In genomic region chr12:37272660-37273059, GRCm38 (mm10) we compare ENCODE assay signal across 17 mouse cellular contexts. TPM values are rescaled to one million over a fixed set of nuclear protein-coding genes. Genes with fewer than 3 reads are reported as not detected.
DNase-seq lines count a peak whose midpoint lies in the region; ATAC-seq and TF ChIP-seq lines count a peak whose summit lies in the region.
"Had no signal": no experiment of that assay in that cellular context is flagged by ENCODE, and none has a peak within 500 bp of the region (broad histone marks: within the 10 kb centered on the region; RNA-seq: fewer than 3 reads in every experiment).

No protein-coding gene starts in this region.

- DNase-seq in forebrain, embryonic 10.5 days (ENCODE audit: extremely low spot score, low spot score), result no peak
- DNase-seq in lung, embryonic 14.5 days, result peak; percentile 61
- DNase-seq in lung, postnatal 0 days (ENCODE audit: low spot score), result no peak
- DNase-seq in limb, embryonic 11.5 days (ENCODE audit: low spot score), result peak; percentile 31
- no peak for DNase-seq in lung, adult 2 months
- DNase-seq: adrenal gland, adult 2 months; cerebellum, adult 11-12 months; gastrocnemius, postnatal 14 days; lung, postnatal 36 days; right cerebral cortex, postnatal 25 days had no signal

- no peaks in the 10 kb centered on the region for H3K4me1 ChIP-seq in forebrain, embryonic 12.5 days
- peaks cover 5% of the 10 kb centered on the region; the same call in 1 of the 2 replicates for H3K4me1 ChIP-seq in forebrain, embryonic 10.5 days
- H3K4me1 ChIP-seq in lung, embryonic 14.5 days (ENCODE audit: insufficient read depth), result no peaks in the 10 kb centered on the region
- no peaks in the 10 kb centered on the region for H3K4me1 ChIP-seq in lung, postnatal 0 days (ENCODE audit: insufficient read depth, low read depth, low read length)
- H3K4me1 ChIP-seq in forebrain, embryonic 15.5 days, result no peaks in the 10 kb centered on the region
- H3K4me1 ChIP-seq in limb, embryonic 11.5 days (ENCODE audit: control insufficient read depth, insufficient read depth, low read length), result no peaks in the 10 kb centered on the region
- H3K4me1 ChIP-seq in lung, adult 2 months (ENCODE audit: control insufficient read depth, insufficient read depth, low read length), result no peaks in the 10 kb centered on the region
- H3K4me1 ChIP-seq: hindbrain, embryonic 13.5 days; intestine, embryonic 15.5 days; limb, embryonic 15.5 days; midbrain, embryonic 12.5 days had no signal

- no peak overlapping the region for H3K9ac ChIP-seq in forebrain, embryonic 12.5 days
- no peak overlapping the region for H3K9ac ChIP-seq in lung, embryonic 14.5 days
- H3K9ac ChIP-seq in lung, postnatal 0 days (replicated peaks; ENCODE audit: low read depth), result no peak overlapping the region
- H3K9ac ChIP-seq in forebrain, embryonic 15.5 days (replicated peaks), result no peak overlapping the region
- H3K9ac ChIP-seq in limb, embryonic 11.5 days (ENCODE audit: low read length), result no peak overlapping the region
- H3K9ac ChIP-seq: hindbrain, embryonic 13.5 days; intestine, embryonic 15.5 days; limb, embryonic 15.5 days; midbrain, embryonic 12.5 days had no signal

- H3K9me3 ChIP-seq in forebrain, embryonic 12.5 days, result no peaks in the 10 kb centered on the region
- H3K9me3 ChIP-seq in forebrain, embryonic 10.5 days, result no peaks in the 10 kb centered on the region
- H3K9me3 ChIP-seq in lung, embryonic 14.5 days (ENCODE audit: low read depth, low read length), result no peaks in the 10 kb centered on the region
- H3K9me3 ChIP-seq in lung, postnatal 0 days (ENCODE audit: low read length), result no peaks in the 10 kb centered on the region
- no peaks in the 10 kb centered on the region for H3K9me3 ChIP-seq in forebrain, embryonic 15.5 days
- H3K9me3 ChIP-seq in limb, embryonic 11.5 days (ENCODE audit: control insufficient read depth, low read length), result no peaks in the 10 kb centered on the region
- H3K9me3 ChIP-seq: hindbrain, embryonic 13.5 days; intestine, embryonic 15.5 days; limb, embryonic 15.5 days; midbrain, embryonic 12.5 days had no signal

- TF ChIP-seq EP300 in lung, postnatal 0 days (IDR thresholded peaks at IDR 0.05), result no peak

- H3K27me3 ChIP-seq in forebrain, embryonic 12.5 days, result no peaks in the 10 kb centered on the region
- H3K27me3 ChIP-seq in forebrain, embryonic 10.5 days (ENCODE audit: poor library complexity, severe bottlenecking), result no peaks in the 10 kb centered on the region
- no peaks in the 10 kb centered on the region for H3K27me3 ChIP-seq in lung, embryonic 14.5 days (ENCODE audit: insufficient read depth, low read length)
- H3K27me3 ChIP-seq in lung, postnatal 0 days (replicated peaks; ENCODE audit: insufficient read depth, low read length), result no peaks in the 10 kb centered on the region
- H3K27me3 ChIP-seq in forebrain, embryonic 15.5 days, result no peaks in the 10 kb centered on the region
- H3K27me3 ChIP-seq in limb, embryonic 11.5 days (ENCODE audit: control insufficient read depth, insufficient read depth, low read length), result no peaks in the 10 kb centered on the region
- H3K27me3 ChIP-seq: hindbrain, embryonic 13.5 days; intestine, embryonic 15.5 days; limb, embryonic 15.5 days; midbrain, embryonic 12.5 days had no signal

- no peaks in the 10 kb centered on the region for H3K36me3 ChIP-seq in forebrain, embryonic 12.5 days (replicated peaks)
- H3K36me3 ChIP-seq in forebrain, embryonic 10.5 days (replicated peaks), result no peaks in the 10 kb centered on the region
- H3K36me3 ChIP-seq in lung, embryonic 14.5 days (ENCODE audit: insufficient read depth), result no peaks in the 10 kb centered on the region
- H3K36me3 ChIP-seq in lung, postnatal 0 days (ENCODE audit: insufficient read depth, low read length), result no peaks in the 10 kb centered on the region
- no peaks in the 10 kb centered on the region for H3K36me3 ChIP-seq in forebrain, embryonic 15.5 days
- H3K36me3 ChIP-seq in limb, embryonic 11.5 days (ENCODE audit: control insufficient read depth, insufficient read depth, low read length), result no peaks in the 10 kb centered on the region
- H3K36me3 ChIP-seq: hindbrain, embryonic 13.5 days; intestine, embryonic 15.5 days; limb, embryonic 15.5 days; midbrain, embryonic 12.5 days had no signal

- no peak for TF ChIP-seq CTCF in lung, embryonic 14.5 days (IDR thresholded peaks at IDR 0.05; ENCODE audit: low read depth)
- TF ChIP-seq CTCF in lung, postnatal 0 days (IDR thresholded peaks at IDR 0.05), result no peak
- TF ChIP-seq CTCF in lung, adult 2 months (IDR thresholded peaks at IDR 0.05; ENCODE audit: insufficient read depth, low read length), result no peak

- TF ChIP-seq POLR2A in lung, adult 2 months (IDR thresholded peaks at IDR 0.05; ENCODE audit: borderline replicate concordance, extremely low read depth, low read depth, low read length), result no peak

- no peak overlapping the region for H3K4me3 ChIP-seq in forebrain, embryonic 12.5 days (replicated peaks)
- H3K4me3 ChIP-seq in forebrain, embryonic 10.5 days, result no peak overlapping the region
- H3K4me3 ChIP-seq in lung, embryonic 14.5 days (ENCODE audit: low read depth, low read length), result no peak overlapping the region
- no peak overlapping the region for H3K4me3 ChIP-seq in lung, postnatal 0 days (ENCODE audit: low read depth, low read length)
- H3K4me3 ChIP-seq in forebrain, embryonic 15.5 days, result no peak overlapping the region
- H3K4me3 ChIP-seq in limb, embryonic 11.5 days (ENCODE audit: low read depth, low read length), result no peak overlapping the region
- no peak overlapping the region for H3K4me3 ChIP-seq in lung, adult 2 months (replicated peaks; ENCODE audit: extremely low read depth, low read depth, low read length)
- H3K4me3 ChIP-seq: hindbrain, embryonic 13.5 days; intestine, embryonic 15.5 days; limb, embryonic 15.5 days; midbrain, embryonic 12.5 days had no signal

- no peak overlapping the region for H3K4me2 ChIP-seq in forebrain, embryonic 12.5 days
- H3K4me2 ChIP-seq in lung, embryonic 14.5 days, result no peak overlapping the region
- no peak overlapping the region for H3K4me2 ChIP-seq in lung, postnatal 0 days (replicated peaks; ENCODE audit: low read depth, low read length)
- H3K4me2 ChIP-seq in forebrain, embryonic 15.5 days (replicated peaks), result no peak overlapping the region
- no peak overlapping the region for H3K4me2 ChIP-seq in limb, embryonic 11.5 days (ENCODE audit: low read depth, severe bottlenecking)
- H3K4me2 ChIP-seq: hindbrain, embryonic 13.5 days; intestine, embryonic 15.5 days; limb, embryonic 15.5 days; midbrain, embryonic 12.5 days had no signal

- 0 out of 2 replicates have a peak, but pooled peaks have one; percentile 30 for ATAC-seq in forebrain, embryonic 12.5 days (ENCODE audit: low FRiP score)
- ATAC-seq in lung, embryonic 14.5 days (ENCODE audit: insufficient read depth), result peak; percentile 35; the same call in 1 of the 2 replicates
- no peak for ATAC-seq in lung, postnatal 0 days
- 0 out of 2 replicates have a peak, but pooled peaks have one; percentile 38 for ATAC-seq in forebrain, embryonic 15.5 days (replicated peaks)
- 0 out of 2 replicates have a peak, but pooled peaks have one; percentile 31 for ATAC-seq in limb, embryonic 11.5 days (ENCODE audit: insufficient number of reproducible peaks, low FRiP score, low TSS enrichment, low read depth)
- no peak for ATAC-seq in monocyte, adult 5-6 weeks (replicated peaks; ENCODE audit: insufficient number of reproducible peaks, low FRiP score, low TSS enrichment, poor library complexity, severe bottlenecking)
- ATAC-seq: intestine, embryonic 15.5 days had no signal

- WGBS in forebrain, embryonic 12.5 days, result 67% methylated on average over 3 of the region's 3 CpGs
- 88% methylated on average over 3 of the region's 3 CpGs for WGBS in forebrain, embryonic 10.5 days
- 30% methylated on average over 3 of the region's 3 CpGs for WGBS in lung, embryonic 14.5 days
- 44% methylated on average over 3 of the region's 3 CpGs for whole genome bisulfite sequencing in lung, postnatal 0 days
- 68% methylated on average over 3 of the region's 3 CpGs for WGBS in forebrain, embryonic 15.5 days
- 19% methylated on average over 3 of the region's 3 CpGs for WGBS in limb, embryonic 11.5 days
- 52% methylated on average over 3 of the region's 3 CpGs for WGBS in lung, adult 2 months

- H3K27ac ChIP-seq in forebrain, embryonic 12.5 days, result no peak overlapping the region
- no peak overlapping the region for H3K27ac ChIP-seq in forebrain, embryonic 10.5 days
- H3K27ac ChIP-seq in lung, embryonic 14.5 days (ENCODE audit: low read depth), result no peak overlapping the region
- H3K27ac ChIP-seq in lung, postnatal 0 days (ENCODE audit: low read length), result no peak overlapping the region
- H3K27ac ChIP-seq in forebrain, embryonic 15.5 days (replicated peaks), result no peak overlapping the region
- H3K27ac ChIP-seq in limb, embryonic 11.5 days (replicated peaks; ENCODE audit: low read depth, low read length), result no peak overlapping the region
- H3K27ac ChIP-seq: hindbrain, embryonic 13.5 days; intestine, embryonic 15.5 days; limb, embryonic 15.5 days; midbrain, embryonic 12.5 days had no signal

RNA-seq across cellular contexts. Expression of gene Agmo, which starts 31.2 kb away (rescaled TPM):
- polyA plus RNA-seq in forebrain, embryonic 12.5 days (2016; fragmentation: Nextera tagmentation; extraction: Ambion mirVana), result 0.13 and 0.29 TPM in 2 replicates
- 0.21 and 0.28 TPM in 2 replicates for polyA plus RNA-seq in forebrain, embryonic 10.5 days (2016; fragmentation: Nextera tagmentation; extraction: Ambion mirVana)
- 0.24 and 0.29 TPM in 2 replicates for polyA plus RNA-seq in lung, embryonic 14.5 days (2014; fragmentation: Nextera tagmentation; extraction: Ambion mirVana)
- polyA plus RNA-seq in lung, postnatal 0 days (2015; fragmentation: Nextera tagmentation; extraction: Ambion mirVana), result 2.7 and 3.0 TPM in 2 replicates
- polyA plus RNA-seq in forebrain, embryonic 15.5 days (2015; fragmentation: Nextera tagmentation; extraction: Ambion mirVana), result 0.24 and 0.42 TPM in 2 replicates
- polyA plus RNA-seq in limb, embryonic 11.5 days (2014; fragmentation: Nextera tagmentation; extraction: Ambion mirVana), result 0.30 and 0.63 TPM in 2 replicates
- total RNA-seq in monocyte, adult 5-6 weeks (2017), result 4.9 to 6.4 TPM (median 5.0 TPM) in 3 replicates
- polyA plus RNA-seq in lung, adult 2 months (2012; rRNA removed), result 4.4 and 6.9 TPM in 2 replicates

Comparison
In these comparisons a context has a peak if more than half of its experiments do, and no peak if none do; other contexts are left out.
1. ATAC-seq: peak in forebrain, embryonic 12.5 days (single experiment), lung, embryonic 14.5 days (single experiment), forebrain, embryonic 15.5 days (single experiment) and limb, embryonic 11.5 days (single experiment); none in lung, postnatal 0 days (single experiment) and monocyte, adult 5-6 weeks (single experiment).
2. DNase-seq: peak in lung, embryonic 14.5 days (single experiment) and limb, embryonic 11.5 days (single experiment); none in forebrain, embryonic 10.5 days (single experiment), lung, postnatal 0 days (single experiment) and lung, adult 2 months (single experiment).